Mouse (Mus musculus): ENCODE measurements around the gene Nobox. TPM values are rescaled to one million over a fixed set of nuclear protein-coding genes. Genes with fewer than 3 reads are reported as not detected.

Gene Nobox
- polyA plus RNA-seq, 1 experiment from 2014 or later: not detected

DNA sequence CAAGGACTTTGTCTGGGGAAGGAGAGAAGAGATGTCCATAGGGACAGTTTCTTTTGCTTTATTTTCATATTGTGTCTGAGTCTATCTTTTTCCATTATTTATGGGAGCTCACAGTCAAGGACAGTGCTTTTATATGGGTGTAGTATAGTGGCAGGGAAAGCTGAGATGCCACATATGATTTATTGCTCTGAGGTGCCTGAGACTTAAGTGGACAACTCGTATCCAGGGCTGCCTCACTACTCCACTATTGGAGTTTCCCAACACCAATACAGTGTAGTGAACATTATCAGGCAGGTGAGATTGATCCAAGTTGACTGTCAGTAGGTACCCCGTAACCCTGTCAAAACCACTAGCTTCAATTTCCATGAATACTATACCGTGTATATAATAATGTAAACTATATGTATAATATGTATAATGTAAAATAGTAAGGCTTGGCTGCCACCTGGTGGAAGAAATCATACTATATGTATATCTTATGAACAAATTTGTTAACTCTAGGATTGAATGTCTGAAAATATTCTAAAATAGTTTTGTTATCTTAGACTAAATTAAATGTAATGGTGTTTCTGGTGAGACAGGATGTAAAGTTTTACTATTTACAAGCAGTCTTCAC is 26.4 kb upstream of the Nobox start:
- WGBS: 77% methylated on average over 3 of the region's 3 CpGs
- H3K4me2 ChIP-seq (replicated peaks; ENCODE audit: low read depth, low read length): no peak overlapping the region
- no peak overlapping the region for H3K9ac ChIP-seq (ENCODE audit: low read depth, low read length)
- H3K9me3 ChIP-seq (ENCODE audit: control insufficient read depth, low read length): no peaks in the 10 kb centered on the region
- H3K36me3 ChIP-seq (ENCODE audit: control insufficient read depth, insufficient read depth, low read length): no peaks in the 10 kb centered on the region
- H3K27me3 ChIP-seq (ENCODE audit: control insufficient read depth, insufficient read depth, low read length): no peaks in the 10 kb centered on the region
- no peak overlapping the region for H3K27ac ChIP-seq (ENCODE audit: low read depth, low read length)
- H3K4me1 ChIP-seq (ENCODE audit: control insufficient read depth, insufficient read depth, low read length): no peaks in the 10 kb centered on the region
- H3K4me3 ChIP-seq (ENCODE audit: low read length): no peak overlapping the region
- no peak for ATAC-seq (ENCODE audit: low FRiP score, low TSS enrichment)

DNA sequence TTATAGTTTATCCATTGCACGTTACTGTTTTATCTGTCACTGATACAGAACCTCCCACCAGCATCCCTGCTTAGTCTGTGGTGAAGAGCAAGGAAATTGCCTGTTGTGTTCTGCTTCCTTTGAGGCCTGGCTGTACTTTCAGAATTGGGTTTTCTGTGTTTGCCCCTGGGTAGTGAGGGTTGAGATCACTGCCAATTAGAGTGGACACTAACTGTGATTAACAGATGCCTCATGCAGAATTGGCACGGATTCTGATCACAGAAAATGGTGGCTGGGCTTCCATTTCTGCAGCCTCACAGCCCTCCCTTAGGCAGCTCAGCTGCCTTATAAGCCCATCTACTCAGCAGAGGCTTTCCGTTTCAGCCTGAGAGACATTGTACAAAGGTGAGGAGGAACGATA is 24.1 kb upstream of the Nobox start:
- Histone ChIP-seq H3K36me3 (ENCODE audit: control insufficient read depth, insufficient read depth, low read length) (no peaks in the 10 kb centered on the region), H3K4me2 (replicated peaks; ENCODE audit: low read depth, low read length) (no peak overlapping the region)

DNA sequence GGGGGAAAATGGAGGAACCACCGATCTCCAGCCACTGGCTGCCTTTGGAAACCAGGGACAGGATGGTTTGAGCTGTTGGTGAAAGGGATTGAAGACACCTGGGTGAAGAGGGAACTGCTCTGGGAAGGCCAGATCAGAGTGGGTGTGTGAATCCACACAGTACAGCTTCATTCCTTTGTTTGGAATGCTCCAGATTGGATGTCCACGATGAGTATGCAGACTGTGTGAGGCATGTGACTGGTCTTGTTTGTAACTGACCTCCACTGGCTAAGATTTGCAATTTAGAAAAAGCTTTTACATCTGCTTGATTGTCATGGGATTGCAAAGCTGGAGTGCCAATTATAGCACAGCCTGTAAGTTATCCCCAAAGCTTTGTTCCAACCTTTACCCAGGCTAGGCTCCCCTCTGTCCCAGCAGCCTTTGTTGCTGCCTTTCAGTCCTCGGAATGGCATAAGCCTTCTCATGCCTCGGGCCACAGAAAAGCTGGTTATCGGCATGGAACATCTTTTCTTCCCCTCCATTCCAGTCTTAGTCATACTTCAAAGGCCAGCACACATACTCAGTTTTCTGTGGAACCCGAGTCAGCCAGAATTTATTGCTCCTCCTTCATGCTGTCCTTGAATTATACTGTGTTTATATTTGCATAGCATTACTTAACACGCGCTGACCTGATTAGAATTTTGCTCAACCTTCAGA is 3.8 kb upstream of the Nobox start:
- Histone ChIP-seq H3K27ac (ENCODE audit: low read depth, low read length) (peak overlapping the region; percentile 51; the same call in 1 of the 2 replicates), H3K27me3 (ENCODE audit: control insufficient read depth, insufficient read depth, low read length) (no peaks in the 10 kb centered on the region), H3K36me3 (ENCODE audit: control insufficient read depth, insufficient read depth, low read length) (no peaks in the 10 kb centered on the region), H3K9me3 (ENCODE audit: control insufficient read depth, low read length) (no peaks in the 10 kb centered on the region), H3K4me3 (ENCODE audit: low read length) (no peak overlapping the region), H3K4me1 (ENCODE audit: control insufficient read depth, insufficient read depth, low read length) (no peaks in the 10 kb centered on the region; the same call in 1 of the 2 replicates), H3K9ac (ENCODE audit: low read depth, low read length) (no peak overlapping the region), H3K4me2 (replicated peaks; ENCODE audit: low read depth, low read length) (no peak overlapping the region)
- 54% methylated on average over 8 of the region's 8 CpGs for WGBS
- no peak; the same call in 1 of the 2 replicates for ATAC-seq (ENCODE audit: low FRiP score, low TSS enrichment)

More for the DNA sequence above, 24.1 kb upstream of the Nobox start:
- ATAC-seq (ENCODE audit: low FRiP score, low TSS enrichment): no peak
- Histone ChIP-seq H3K4me3 (ENCODE audit: low read length) (no peak overlapping the region), H3K9me3 (ENCODE audit: control insufficient read depth, low read length) (no peaks in the 10 kb centered on the region), H3K27me3 (ENCODE audit: control insufficient read depth, insufficient read depth, low read length) (no peaks in the 10 kb centered on the region), H3K9ac (ENCODE audit: low read depth, low read length) (no peak overlapping the region), H3K27ac (ENCODE audit: low read depth, low read length) (no peak overlapping the region), H3K4me1 (ENCODE audit: control insufficient read depth, insufficient read depth, low read length) (no peaks in the 10 kb centered on the region)
- 78% methylated on average over 4 of the region's 4 CpGs for WGBS

DNA sequence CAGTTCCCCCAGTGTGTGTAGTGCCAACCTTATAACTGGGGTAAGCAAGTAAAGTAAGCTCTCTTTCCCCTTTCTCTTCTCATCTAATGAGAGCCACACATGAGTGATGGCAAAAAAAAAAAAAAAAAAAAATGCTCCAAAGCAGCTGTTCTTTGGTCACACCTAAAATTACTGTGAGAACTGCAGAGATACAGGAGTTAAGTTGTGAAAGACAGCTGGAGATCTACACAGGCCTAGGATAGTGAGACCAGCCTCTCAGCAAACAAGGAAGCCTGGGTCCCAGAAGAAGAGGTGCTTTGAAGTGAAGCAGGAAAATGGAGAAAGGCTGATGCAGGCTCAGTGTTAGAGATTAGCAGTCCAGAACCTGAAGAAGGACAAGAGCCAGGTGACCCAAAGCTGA is 3.2 kb upstream of the Nobox start:
- H3K27me3 ChIP-seq (ENCODE audit: control insufficient read depth, insufficient read depth, low read length): no peaks in the 10 kb centered on the region
- H3K9me3 ChIP-seq (ENCODE audit: control insufficient read depth, low read length): no peaks in the 10 kb centered on the region
- H3K27ac ChIP-seq (ENCODE audit: low read depth, low read length): peak overlapping the region; percentile 51; the same call in 1 of the 2 replicates

DNA sequence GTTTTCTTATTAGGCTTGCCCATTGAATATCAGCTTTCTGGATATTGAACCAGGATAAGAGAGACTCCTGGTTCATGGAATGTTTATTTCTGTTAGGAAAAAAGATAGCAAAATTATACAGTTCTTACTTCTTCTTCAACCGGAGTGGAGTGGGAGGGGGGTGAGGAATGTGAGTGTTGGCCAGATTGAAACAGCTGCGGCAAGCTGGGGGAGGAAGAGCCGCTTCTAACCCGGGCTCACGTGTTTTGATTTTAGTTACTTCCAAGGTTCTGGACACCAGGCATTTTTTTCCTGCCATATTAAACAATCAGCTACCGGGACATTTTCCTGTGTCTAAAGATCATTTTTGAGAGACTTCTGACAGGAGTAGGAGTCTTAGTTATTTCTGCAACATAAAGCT is 717 bp upstream of the Nobox start:
- H3K27me3 ChIP-seq (ENCODE audit: control insufficient read depth, insufficient read depth, low read length): no peaks in the 10 kb centered on the region
- H3K36me3 ChIP-seq (ENCODE audit: control insufficient read depth, insufficient read depth, low read length): no peaks in the 10 kb centered on the region
- H3K4me2 ChIP-seq (replicated peaks; ENCODE audit: low read depth, low read length): no peak overlapping the region
- H3K9me3 ChIP-seq (ENCODE audit: control insufficient read depth, low read length): no peaks in the 10 kb centered on the region
- H3K4me1 ChIP-seq (ENCODE audit: control insufficient read depth, insufficient read depth, low read length): no peaks in the 10 kb centered on the region; the same call in 1 of the 2 replicates
- H3K27ac ChIP-seq (ENCODE audit: low read depth, low read length): no peak overlapping the region
- no peak for ATAC-seq (ENCODE audit: low FRiP score, low TSS enrichment)
- WGBS: 52% methylated on average over 6 of the region's 6 CpGs
- no peak overlapping the region for H3K4me3 ChIP-seq (ENCODE audit: low read length)
- no peak overlapping the region for H3K9ac ChIP-seq (ENCODE audit: low read depth, low read length)

More for the DNA sequence above, 3.2 kb upstream of the Nobox start:
- Histone ChIP-seq H3K9ac (ENCODE audit: low read depth, low read length) (no peak overlapping the region), H3K36me3 (ENCODE audit: control insufficient read depth, insufficient read depth, low read length) (no peaks in the 10 kb centered on the region), H3K4me3 (ENCODE audit: low read length) (no peak overlapping the region), H3K4me2 (replicated peaks; ENCODE audit: low read depth, low read length) (no peak overlapping the region), H3K4me1 (ENCODE audit: control insufficient read depth, insufficient read depth, low read length) (no peaks in the 10 kb centered on the region; the same call in 1 of the 2 replicates)
- 0 out of 2 replicates have a peak, but pooled peaks have one; percentile 11 for ATAC-seq (ENCODE audit: low FRiP score, low TSS enrichment)

DNA sequence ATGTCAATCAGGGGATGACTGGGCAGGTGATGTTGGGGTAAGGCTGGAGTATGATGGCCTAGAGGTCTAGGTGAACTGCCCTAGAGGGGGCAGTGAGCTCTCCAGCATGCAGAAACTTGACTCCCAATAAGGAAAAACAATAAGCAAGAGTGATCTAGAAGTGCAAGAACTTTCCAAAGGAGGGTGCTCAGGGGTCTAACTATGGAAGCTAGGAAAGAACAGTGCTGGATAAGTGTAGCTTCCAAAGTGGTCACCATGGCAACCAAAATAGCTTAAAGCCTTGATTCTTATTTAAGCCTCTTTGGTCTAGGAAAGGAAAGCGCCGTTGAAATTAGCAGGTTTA is 11.9 kb downstream of the Nobox start:
- H3K4me3 ChIP-seq (ENCODE audit: low read length): no peak overlapping the region
- no peak; the same call in none of the 2 replicates for ATAC-seq (ENCODE audit: low FRiP score, low TSS enrichment)
- H3K4me1 ChIP-seq (ENCODE audit: control insufficient read depth, insufficient read depth, low read length): peaks cover 7% of the 10 kb centered on the region; the same call in 1 of the 2 replicates
- WGBS: 64% methylated on average over 2 of the region's 2 CpGs
- no peaks in the 10 kb centered on the region for H3K36me3 ChIP-seq (ENCODE audit: control insufficient read depth, insufficient read depth, low read length)
- no peaks in the 10 kb centered on the region for H3K9me3 ChIP-seq (ENCODE audit: control insufficient read depth, low read length)
- no peaks in the 10 kb centered on the region for H3K27me3 ChIP-seq (ENCODE audit: control insufficient read depth, insufficient read depth, low read length)
- H3K4me2 ChIP-seq (replicated peaks; ENCODE audit: low read depth, low read length): no peak overlapping the region
- H3K9ac ChIP-seq (ENCODE audit: low read depth, low read length): no peak overlapping the region
- no peak overlapping the region for H3K27ac ChIP-seq (ENCODE audit: low read depth, low read length)

DNA sequence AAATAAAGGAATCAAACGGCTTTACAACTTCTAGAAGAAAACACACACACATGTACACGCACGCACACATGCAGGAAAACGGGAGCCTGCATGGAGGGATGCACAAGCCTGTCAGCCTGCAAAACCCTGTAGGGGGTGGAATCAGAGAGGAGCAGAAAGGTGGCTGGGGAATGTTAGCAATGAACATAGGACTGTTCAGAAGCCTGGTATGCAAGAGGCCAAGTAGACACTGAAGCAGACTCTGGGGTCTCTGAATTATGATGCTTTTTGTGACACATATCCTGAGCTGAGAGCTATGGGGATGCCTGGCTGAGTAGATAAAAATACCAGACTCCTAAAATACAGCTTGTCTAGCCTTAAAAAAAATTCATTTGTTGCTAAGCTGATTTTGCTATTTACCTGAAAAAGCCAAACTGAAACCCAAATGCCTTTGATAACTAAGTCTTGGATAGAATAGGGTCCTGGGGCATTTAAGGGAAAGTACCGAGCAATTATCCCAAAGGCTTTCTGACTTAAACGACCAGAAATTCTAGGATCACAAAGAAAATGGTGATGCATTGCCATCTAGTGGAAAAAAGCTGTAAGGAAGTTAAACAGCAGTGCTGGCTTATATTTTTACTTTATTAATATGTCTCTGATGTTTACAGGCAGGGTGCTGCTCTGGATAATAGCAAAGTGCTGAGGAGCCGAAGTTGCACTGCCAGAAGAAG is 12.4 kb downstream of the Nobox start:
- H3K9ac ChIP-seq (ENCODE audit: low read depth, low read length): no peak overlapping the region
- H3K36me3 ChIP-seq (ENCODE audit: control insufficient read depth, insufficient read depth, low read length): no peaks in the 10 kb centered on the region
- peak; percentile 21 for ATAC-seq (ENCODE audit: low FRiP score, low TSS enrichment)
- no peak overlapping the region for H3K27ac ChIP-seq (ENCODE audit: low read depth, low read length)
- no peaks in the 10 kb centered on the region for H3K9me3 ChIP-seq (ENCODE audit: control insufficient read depth, low read length)
- H3K27me3 ChIP-seq (ENCODE audit: control insufficient read depth, insufficient read depth, low read length): no peaks in the 10 kb centered on the region
- no peak overlapping the region for H3K4me2 ChIP-seq (replicated peaks; ENCODE audit: low read depth, low read length)
- H3K4me3 ChIP-seq (ENCODE audit: low read length): no peak overlapping the region
- WGBS: 41% methylated on average over 7 of the region's 7 CpGs
- H3K4me1 ChIP-seq (ENCODE audit: control insufficient read depth, insufficient read depth, low read length): peaks cover 12% of the 10 kb centered on the region; the same call in 1 of the 2 replicates

DNA sequence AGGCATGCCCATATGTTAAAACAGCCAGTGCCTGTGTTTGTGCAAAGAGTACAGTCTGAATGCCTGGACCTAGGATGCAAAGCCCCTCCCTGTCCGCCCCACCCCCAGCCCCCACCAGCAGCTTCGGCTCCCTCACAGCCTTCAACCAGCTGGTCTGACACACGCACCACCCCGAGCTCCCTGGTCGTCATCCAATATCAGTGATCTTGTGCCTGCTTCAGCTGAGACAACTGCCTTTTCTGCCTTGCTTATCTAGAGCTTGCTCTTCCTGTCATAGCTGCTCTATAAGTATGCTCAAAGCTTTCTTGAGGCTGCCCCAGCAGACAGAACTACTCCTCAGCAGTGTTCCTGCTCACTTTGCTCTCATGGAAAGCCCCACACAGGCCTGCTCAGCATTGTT is 13.4 kb downstream of the Nobox start:
- 37% methylated on average over 5 of the region's 5 CpGs for whole genome bisulfite sequencing

DNA sequence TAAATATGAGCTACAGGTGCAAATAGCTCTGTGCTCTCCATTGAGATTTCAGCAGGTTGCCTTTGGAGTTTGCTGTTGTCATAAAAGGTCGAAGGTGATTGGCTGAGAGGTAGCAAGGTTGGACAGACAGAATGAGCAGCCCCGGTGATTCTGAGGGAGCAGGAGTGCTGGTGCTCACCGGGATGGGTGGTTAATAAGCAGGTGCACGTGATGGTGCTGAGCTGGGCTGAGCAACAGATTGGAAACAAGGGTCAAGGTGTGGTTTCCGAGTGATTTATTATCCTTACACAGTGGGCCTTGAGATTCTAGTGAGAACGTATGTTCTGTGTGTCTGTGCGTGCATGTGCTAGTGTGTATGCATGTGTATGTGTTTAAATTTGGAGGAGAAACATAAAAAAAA is 16.2 kb downstream of the Nobox start:
- H3K27me3 ChIP-seq (ENCODE audit: control insufficient read depth, insufficient read depth, low read length): no peaks in the 10 kb centered on the region
- H3K27ac ChIP-seq (ENCODE audit: low read depth, low read length): no peak overlapping the region
- H3K4me1 ChIP-seq (ENCODE audit: control insufficient read depth, insufficient read depth, low read length): peaks cover 13% of the 10 kb centered on the region; the same call in 1 of the 2 replicates
- no peak overlapping the region for H3K4me2 ChIP-seq (replicated peaks; ENCODE audit: low read depth, low read length)
- H3K9me3 ChIP-seq (ENCODE audit: control insufficient read depth, low read length): no peaks in the 10 kb centered on the region
- no peak overlapping the region for H3K9ac ChIP-seq (ENCODE audit: low read depth, low read length)
- H3K36me3 ChIP-seq (ENCODE audit: control insufficient read depth, insufficient read depth, low read length): peaks cover 12% of the 10 kb centered on the region; the same call in 1 of the 2 replicates
- WGBS: 58% methylated on average over 7 of the region's 7 CpGs
- peak; percentile 40; the same call in 1 of the 2 replicates for ATAC-seq (ENCODE audit: low FRiP score, low TSS enrichment)
- H3K4me3 ChIP-seq (ENCODE audit: low read length): no peak overlapping the region

More for the DNA sequence above, 13.4 kb downstream of the Nobox start:
- H3K27me3 ChIP-seq (ENCODE audit: control insufficient read depth, insufficient read depth, low read length): no peaks in the 10 kb centered on the region
- H3K9ac ChIP-seq (ENCODE audit: low read depth, low read length): no peak overlapping the region
- ATAC-seq (ENCODE audit: low FRiP score, low TSS enrichment): no peak
- no peaks in the 10 kb centered on the region for H3K9me3 ChIP-seq (ENCODE audit: control insufficient read depth, low read length)
- H3K4me2 ChIP-seq (replicated peaks; ENCODE audit: low read depth, low read length): no peak overlapping the region
- H3K27ac ChIP-seq (ENCODE audit: low read depth, low read length): no peak overlapping the region
- no peak overlapping the region for H3K4me3 ChIP-seq (ENCODE audit: low read length)
- peaks cover 13% of the 10 kb centered on the region; the same call in 1 of the 2 replicates for H3K4me1 ChIP-seq (ENCODE audit: control insufficient read depth, insufficient read depth, low read length)
- H3K36me3 ChIP-seq (ENCODE audit: control insufficient read depth, insufficient read depth, low read length): no peaks in the 10 kb centered on the region
